Mouse (Mus musculus) neural tube, postnatal 0 days (tissue): ENCODE data around the gene Dnajc11. TPM values are rescaled to one million over a fixed set of nuclear protein-coding genes. Genes with fewer than 3 reads are reported as not detected.

Experiments used
- polyA plus RNA-seq: library from polyadenylated mRNA; unstranded; fragments of >200 nt; fragmentation: Nextera tagmentation; extraction: Ambion mirVana; gene quantifications from 2 replicates; pipeline ENCODE4 v1.2.1, GENCODE M21; 2015

Gene Dnajc11
- polyA plus RNA-seq, result 62.2 and 65.8 TPM in 2 replicates

DNA sequence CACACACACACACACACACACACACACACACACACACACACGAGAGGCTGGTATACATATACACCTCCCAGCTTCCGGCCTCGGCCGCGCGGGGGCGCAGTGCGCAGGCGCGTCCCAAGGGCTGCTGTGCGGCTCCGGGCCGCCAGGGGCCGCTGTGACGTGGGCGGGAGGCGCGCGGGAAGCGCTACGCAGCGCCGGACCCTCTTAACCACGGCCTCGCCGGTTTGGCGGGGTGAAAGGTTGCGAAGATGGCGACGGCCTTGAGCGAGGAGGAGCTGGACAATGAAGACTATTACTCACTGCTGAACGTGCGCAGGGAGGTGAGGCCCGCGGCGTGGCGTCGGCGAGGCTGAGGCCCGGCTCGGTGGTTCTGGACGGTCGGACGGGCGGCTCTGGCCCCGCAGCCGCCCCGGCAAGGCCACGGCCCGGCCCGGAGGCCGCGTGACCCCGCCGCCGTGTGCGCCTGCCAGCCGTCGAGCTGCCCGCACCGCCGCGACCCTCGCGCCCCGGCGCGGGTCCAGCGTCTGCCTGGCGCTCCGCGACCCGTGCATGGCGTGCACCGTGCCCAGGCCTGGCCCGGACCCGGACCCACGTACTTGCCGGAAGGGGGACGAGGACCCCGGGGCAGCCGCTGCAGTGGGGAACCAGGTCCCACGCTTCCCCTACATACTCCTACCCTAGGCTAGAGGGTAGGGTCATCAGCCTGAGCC is at the start of gene Dnajc11:
Gene Dnajc11 (plus strand): TSS at position 187 of the 710 bp plus-strand sequence.

DNA sequence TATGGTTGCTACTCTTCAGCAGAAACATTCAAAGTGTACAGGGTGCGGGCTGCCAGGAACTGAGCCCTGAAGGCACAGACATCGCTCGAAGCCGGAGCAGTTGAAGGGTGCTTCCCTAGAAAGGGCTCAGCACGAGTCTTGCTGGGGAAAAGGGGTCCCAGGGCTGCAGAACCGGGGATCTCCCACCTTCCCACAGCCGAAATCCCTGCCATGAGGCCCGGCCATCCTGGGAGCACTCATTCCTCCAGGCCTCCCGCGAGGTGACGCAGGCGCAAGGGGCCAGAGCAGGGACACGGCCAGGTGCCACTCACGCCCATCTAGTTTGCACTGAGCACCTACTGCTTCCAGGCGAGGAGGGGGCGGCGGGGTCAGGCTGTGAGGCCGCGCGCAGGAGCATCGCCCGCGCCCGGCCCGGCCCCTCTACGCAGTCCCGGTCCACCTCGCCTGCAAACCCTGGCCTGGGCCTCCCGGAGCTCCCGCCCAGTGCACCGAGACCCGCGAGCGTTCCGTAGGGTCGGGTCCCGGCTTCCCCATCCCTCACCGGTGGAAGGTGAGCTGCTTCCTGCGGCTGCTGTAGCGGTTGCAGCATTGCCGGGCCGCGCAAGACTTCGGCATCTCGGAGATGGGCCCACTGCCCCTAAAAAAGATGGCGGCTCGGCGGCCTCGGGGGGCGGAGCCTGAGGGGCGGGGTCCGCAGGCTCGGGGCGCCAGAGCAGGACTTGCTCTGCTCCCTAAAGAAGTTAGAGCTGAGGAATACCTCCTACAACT is 55.0 kb downstream of the Dnajc11 start, which contains the start of gene Thap3:
Gene Thap3 (minus strand): TSS at position 656 of the 768 bp plus-strand sequence.

DNA sequence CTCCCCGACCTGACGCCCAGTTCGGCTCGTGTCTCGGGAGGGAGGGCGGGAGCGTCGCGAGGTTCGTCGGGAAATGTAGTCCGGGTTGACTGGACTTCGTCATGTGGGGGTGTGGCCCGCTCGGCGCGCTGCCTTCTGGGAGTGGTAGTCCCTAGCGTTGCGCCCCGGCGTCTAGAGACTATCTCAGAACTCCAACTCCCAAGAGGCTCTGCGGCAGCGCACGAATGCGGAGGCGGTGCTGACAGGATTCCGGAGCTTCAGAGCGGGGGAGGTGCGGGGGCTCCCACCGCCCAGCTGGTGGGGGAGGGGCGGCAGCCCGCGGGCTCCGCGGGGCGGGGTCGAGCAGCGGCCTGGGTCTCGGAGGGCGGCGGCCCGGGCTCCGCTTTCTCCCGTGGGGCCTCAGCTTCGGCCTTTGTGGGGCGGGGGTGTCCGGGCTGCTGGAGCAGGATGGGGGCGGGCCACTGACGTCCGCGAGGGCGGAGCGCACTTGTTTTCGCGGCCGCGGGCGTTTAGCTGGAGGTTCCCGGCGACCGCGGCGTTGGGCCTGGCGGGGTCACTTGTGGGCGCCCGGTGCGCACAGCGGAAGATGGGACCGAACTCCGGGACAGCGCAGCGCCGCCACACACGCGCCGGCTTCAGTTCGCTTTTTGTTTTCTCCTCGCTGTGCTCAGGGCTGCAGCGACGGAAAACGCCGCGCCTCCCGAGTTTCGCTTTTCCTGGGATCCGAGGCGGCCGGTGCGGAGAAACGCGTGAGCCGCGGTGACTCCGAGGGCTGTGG is 62.9 kb downstream of the Dnajc11 start, which contains the start of gene Phf13:
Gene Phf13 (minus strand): TSS at position 86 of the 778 bp plus-strand sequence.

DNA sequence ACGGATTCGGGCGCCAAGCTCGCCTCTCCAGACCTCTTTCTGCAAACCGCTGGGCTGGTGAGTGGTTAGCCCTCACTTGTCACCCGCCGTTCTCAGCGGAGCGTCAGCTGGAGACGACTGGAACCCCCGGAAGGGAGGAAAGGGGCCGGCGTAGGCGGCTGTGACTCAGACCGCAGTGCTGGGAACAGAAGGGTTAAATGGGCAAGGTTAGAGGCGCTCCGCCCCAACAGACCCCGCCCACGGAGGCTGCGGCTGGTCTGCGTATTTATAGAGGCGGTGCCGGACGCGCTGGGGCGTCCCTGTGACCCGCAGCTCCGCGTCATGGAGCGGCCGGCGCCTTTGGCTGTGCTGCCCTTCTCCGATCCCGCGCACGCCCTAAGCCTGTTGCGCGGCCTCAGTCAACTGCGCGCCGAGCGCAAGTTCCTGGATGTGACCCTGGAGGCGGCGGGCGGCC is 75.2 kb downstream of the Dnajc11 start, which contains the start of gene Klhl21:
Gene Klhl21 (plus strand): TSS at position 182 of the 454 bp plus-strand sequence.

DNA sequence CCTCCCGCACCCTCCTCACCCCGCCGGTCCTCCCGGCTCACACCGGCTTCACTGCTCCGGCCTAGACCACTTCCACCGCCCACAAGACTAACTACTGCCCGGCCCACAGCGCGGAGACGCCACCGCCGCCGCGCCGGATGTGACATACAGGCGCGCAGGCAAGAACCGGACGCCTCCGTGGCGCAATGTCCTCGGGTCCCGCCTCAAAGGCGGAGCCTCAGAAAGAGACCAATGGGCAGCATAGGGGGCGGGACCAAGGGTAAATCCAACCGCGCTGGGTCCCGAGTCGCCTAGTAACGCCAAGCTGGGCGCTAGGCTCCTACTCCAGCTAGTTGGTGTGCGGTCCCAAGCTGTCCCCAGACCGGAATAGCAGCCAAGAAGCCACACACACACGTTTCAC is 94.0 kb downstream of the Dnajc11 start, which contains the start of gene Zbtb48:
Gene Zbtb48 (minus strand): TSS at position 148 of the 400 bp plus-strand sequence.

Other genes with a start within 250 kb of the Dnajc11 start
- 164 and 171 TPM in 2 replicates for gene Camta1, start 71.8 kb upstream of the Dnajc11 start, polyA plus RNA-seq
- gene Thap3, start 55.3 kb downstream of the Dnajc11 start, polyA plus RNA-seq, result 40.0 and 49.2 TPM in 2 replicates
- gene Phf13, start 62.6 kb downstream of the Dnajc11 start, polyA plus RNA-seq, result 17.9 and 19.1 TPM in 2 replicates
- gene Klhl21, start 75.1 kb downstream of the Dnajc11 start, polyA plus RNA-seq, result 5.3 and 5.5 TPM in 2 replicates
- 11.9 and 13.2 TPM in 2 replicates for gene Zbtb48, start 94.0 kb downstream of the Dnajc11 start, polyA plus RNA-seq
- gene Tas1r1, start 104.9 kb downstream of the Dnajc11 start, polyA plus RNA-seq, result 1.9 and 2.0 TPM in 2 replicates
- 19.8 and 21.2 TPM in 2 replicates for gene Nol9, start 105.6 kb downstream of the Dnajc11 start, polyA plus RNA-seq
- 14.7 and 16.2 TPM in 2 replicates for gene Plekhg5, start 138.8 kb downstream of the Dnajc11 start, polyA plus RNA-seq
- gene Tnfrsf25, start 182.2 kb downstream of the Dnajc11 start, polyA plus RNA-seq, result 0.79 and 0.90 TPM in 2 replicates
- gene Espn, start 218.7 kb downstream of the Dnajc11 start, polyA plus RNA-seq, result 1.7 and 2.7 TPM in 2 replicates
- not detected in 2 replicates for gene Hes2, start 225.2 kb downstream of the Dnajc11 start, polyA plus RNA-seq
- 458 and 500 TPM in 2 replicates for gene Acot7, start 244.4 kb downstream of the Dnajc11 start, polyA plus RNA-seq